Mouse (Mus musculus) testis, adult 2 months (tissue): ENCODE measurements around the gene Morn3.

Source experiments
- CTCF ChIP-seq: fragments of 200-500 bp; IDR thresholded peaks from 2 replicates; pipeline ENCODE4 v1.5.1; 2012; ENCODE audit warnings: low read depth, mild to moderate bottlenecking, inconsistent platforms, low read length, moderate library complexity; ENCODE audit not compliant: control insufficient read depth, insufficient read depth, insufficient replicate concordance
- POLR2A ChIP-seq: fragments of 200-500 bp; IDR thresholded peaks from 2 replicates; pipeline ENCODE4 v1.6.1; 2012; ENCODE audit warnings: low read depth, mild to moderate bottlenecking, inconsistent platforms, low read length, moderate library complexity; ENCODE audit not compliant: control insufficient read depth

DNA sequence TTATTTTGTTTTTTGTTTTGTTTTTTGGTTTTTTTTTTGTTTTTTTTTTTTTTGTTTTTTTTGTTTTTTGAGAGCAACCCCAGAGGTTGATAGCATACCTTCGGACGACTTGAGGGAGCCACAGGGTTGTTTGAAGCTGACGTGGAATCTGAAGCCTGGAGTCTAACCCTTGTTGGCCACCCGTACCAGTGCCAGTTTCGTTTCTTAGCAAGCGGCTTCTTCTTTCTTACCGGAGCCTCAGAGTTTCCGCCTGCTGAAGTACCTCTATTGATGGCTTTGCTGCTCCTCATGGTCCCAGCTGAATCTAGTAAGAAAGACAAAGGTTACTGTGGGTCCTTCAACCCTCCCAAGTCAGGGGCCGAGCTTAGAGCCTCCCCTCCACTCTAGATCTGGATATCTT lies 35.1 kb downstream of the Morn3 start:
- TF ChIP-seq POLR2A (no peak), CTCF (no peak)
